Mouse (Mus musculus) kidney, postnatal 0 days (tissue): ENCODE measurements around the gene Tnf. TPM values are rescaled to one million over a fixed set of nuclear protein-coding genes. Genes with fewer than 3 reads are reported as not detected.
A peak's percentile ranks its signal among the peaks of the same experiment; 100 is the strongest.

Experiments
- ATAC-seq: fragments of 200-750 bp; cut with Nextera tagmentation; replicated peaks from 2 replicates; pipeline ENCODE4 v1.8.0; 2017; ENCODE audit warnings: low read depth, moderate number of reproducible peaks, moderate TSS enrichment, moderate library complexity; ENCODE audit not compliant: low FRiP score
- DNase-seq: peaks from one replicate; pipeline ENCODE4 v3.0.0-alpha.2; 2016; ENCODE audit warnings: low spot score
- H3K27ac ChIP-seq: fragments of 300-500 bp; sonication (generic); 2 replicates; pipeline ENCODE4 v1.5.1; 2014; ENCODE audit warnings: mild to moderate bottlenecking
- H3K27me3 ChIP-seq: fragments of 300-500 bp; sonication (generic); 2 replicates; pipeline ENCODE4 v1.6.1; 2014; ENCODE audit warnings: low read length, mixed read lengths; ENCODE audit not compliant: insufficient read depth
- H3K36me3 ChIP-seq: fragments of 300-500 bp; sonication (generic); 2 replicates; pipeline ENCODE4 v1.6.1; 2014; ENCODE audit warnings: low read length, mixed read lengths; ENCODE audit not compliant: insufficient read depth
- H3K4me1 ChIP-seq: fragments of 300-500 bp; sonication (generic); replicated peaks from 2 replicates; pipeline ENCODE4 v1.6.1; 2014; ENCODE audit warnings: antibody characterized with exemption, low read length, mixed read lengths; ENCODE audit not compliant: insufficient read depth
- H3K4me2 ChIP-seq: fragments of 300-500 bp; sonication (generic); 2 replicates; pipeline ENCODE4 v1.6.1; 2014; ENCODE audit warnings: mild to moderate bottlenecking, low read length, moderate library complexity, mixed read lengths
- H3K4me3 ChIP-seq: fragments of 300-500 bp; sonication (generic); replicated peaks from 2 replicates; pipeline ENCODE4 v1.5.1; 2014; ENCODE audit warnings: low read depth, low read length
- H3K9ac ChIP-seq: fragments of 300-500 bp; sonication (generic); 2 replicates; pipeline ENCODE4 v1.6.1; 2014; ENCODE audit warnings: low read depth, low read length
- H3K9me3 ChIP-seq: fragments of 300-500 bp; sonication (generic); replicated peaks from 2 replicates; pipeline ENCODE4 v1.6.1; 2016; ENCODE audit warnings: low read length, inconsistent platforms, mixed read lengths
- CTCF ChIP-seq: IDR thresholded peaks from 2 replicates; pipeline ENCODE4 v1.5.1; 2016; ENCODE audit warnings: antibody characterized with exemption, low read depth, mild to moderate bottlenecking, moderate library complexity
- WGBS: fragments of 180-500 bp; shearing (Covaris S2); extraction: QIAGEN DNeasy Blood & Tissue Kit; methylation state at CpG from one replicate; pipeline ENCODE4 v1.1.7; 2014; 5-methylcytosine and 5-hydroxymethylcytosine counted together
- polyA plus RNA-seq: library from polyadenylated mRNA; unstranded; fragments of >200 nt; fragmentation: Nextera tagmentation; extraction: Ambion mirVana; gene quantifications from 2 replicates; pipeline ENCODE4 v1.2.1, GENCODE M21; 2015

The Tnf gene
- polyA plus RNA-seq, 1 experiment from 2014 or later: 0.25 TPM

DNA sequence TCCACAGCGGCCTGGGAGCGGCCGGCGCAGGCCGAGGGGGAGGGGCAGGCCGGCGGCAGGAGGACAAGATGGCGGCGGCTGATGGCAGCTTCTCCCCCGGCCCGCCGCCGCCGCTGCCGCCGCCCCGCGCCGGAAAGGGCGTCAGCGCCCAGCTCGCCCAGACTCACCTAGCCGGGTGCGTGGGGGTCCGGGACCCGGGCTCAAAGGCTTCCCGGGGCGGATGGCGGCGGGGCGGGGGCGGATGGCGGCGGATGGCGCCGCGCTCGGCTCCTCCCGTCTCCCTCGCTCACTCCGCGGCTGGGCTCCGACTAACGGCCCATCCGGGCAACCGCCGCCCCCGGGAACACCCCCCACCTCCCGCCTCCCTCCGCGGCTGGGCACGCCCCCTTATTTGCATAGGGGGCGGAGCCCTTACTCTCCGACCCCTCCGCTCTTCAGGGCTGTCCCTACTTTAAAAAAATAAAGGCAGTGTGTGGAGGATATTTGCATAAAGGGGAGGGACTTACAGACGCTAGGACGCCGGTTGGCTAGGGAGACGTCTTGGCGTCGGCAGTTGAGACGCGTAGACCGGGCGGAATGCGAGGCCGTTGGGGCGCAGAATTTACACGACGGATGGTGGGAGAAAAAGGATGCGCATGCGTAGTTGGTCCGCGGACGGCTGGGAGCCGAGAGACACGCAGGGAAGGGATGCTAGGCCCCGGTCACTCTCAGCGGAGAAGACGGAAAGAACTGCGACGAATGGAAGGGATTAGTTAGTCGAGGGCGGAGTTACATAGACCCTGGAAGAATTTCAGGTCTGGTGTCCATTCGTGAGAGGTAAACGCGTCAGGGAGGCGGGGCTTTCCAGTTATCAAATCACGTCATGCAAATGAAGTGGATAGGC lies 37.0 kb downstream of the Tnf start, which contains the start of gene Prrc2a:
Prrc2a (minus strand) TSS at position 330 of the 883 bp plus-strand sequence.
- Histone ChIP-seq H3K36me3 (peaks cover 23% of the 10 kb centered on the region), H3K4me1 (peaks cover 23% of the 10 kb centered on the region; the same call in 1 of the 2 replicates), H3K9me3 (no peaks in the 10 kb centered on the region), H3K27me3 (no peaks in the 10 kb centered on the region), H3K27ac (peak within 1 kb of the TSS; percentile 98), H3K4me3 (peak within 1 kb of the TSS; percentile 100), H3K4me2 (peak within 1 kb of the TSS; percentile 82), H3K9ac (peak within 1 kb of the TSS; percentile 99)
- peak; percentile 100 for DNase-seq
- WGBS: under 1% methylated on average over 66 of the region's 89 CpGs
- peak; percentile 96 for ATAC-seq
- TF ChIP-seq CTCF: no peak

- WGBS: under 1% methylated on average over 15 of the region's 28 CpGs
- no peak for TF ChIP-seq CTCF
- peak; percentile 39 for DNase-seq
Measured at GRCm38 (mm10) chr17:35164218-35164567, 37.6 kb downstream of the Tnf start.

DNA sequence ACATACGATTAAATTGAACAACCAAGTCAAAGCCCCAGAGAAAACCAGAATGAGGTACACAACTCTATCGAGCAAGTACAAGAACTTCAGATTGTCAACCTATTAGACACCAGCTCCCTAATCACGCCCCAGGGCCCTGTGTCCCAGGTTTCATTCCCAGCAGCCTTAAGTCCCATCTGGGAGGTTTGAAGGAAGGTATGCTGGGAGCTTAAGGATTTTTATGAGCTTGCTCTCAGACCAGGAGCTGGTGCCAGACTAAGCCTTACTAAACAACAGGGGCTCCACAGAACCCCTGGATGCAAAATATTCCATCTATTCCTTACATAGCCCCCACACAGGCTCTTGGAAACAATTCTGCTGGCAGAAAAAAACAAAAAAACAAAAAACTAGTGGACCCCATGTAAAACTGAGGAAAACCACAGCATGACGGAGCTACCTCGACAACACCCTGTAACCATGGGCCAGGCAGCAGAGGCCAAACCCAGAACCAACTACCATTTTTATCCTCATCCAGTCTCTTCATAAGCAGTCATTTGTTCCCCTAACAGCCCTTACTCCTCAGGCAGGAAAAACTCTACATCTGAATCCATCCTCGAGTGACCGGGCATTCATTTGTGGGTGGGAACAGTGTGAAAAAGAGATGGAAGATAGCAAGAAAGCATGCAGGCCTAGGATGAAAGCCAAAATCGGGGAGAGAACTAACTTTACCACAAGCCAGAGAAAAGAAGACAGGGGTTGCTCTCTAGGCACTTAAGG lies 38.3 kb downstream of the Tnf start:
- Histone ChIP-seq H3K4me1 (peaks cover 23% of the 10 kb centered on the region; the same call in 1 of the 2 replicates), H3K27ac (peak overlapping the region; percentile 98), H3K4me3 (peak overlapping the region; percentile 100), H3K36me3 (peaks cover 36% of the 10 kb centered on the region), H3K4me2 (peak overlapping the region; percentile 82), H3K27me3 (no peaks in the 10 kb centered on the region), H3K9me3 (no peaks in the 10 kb centered on the region), H3K9ac (peak overlapping the region; percentile 99)
- no peak for ATAC-seq
- DNase-seq: peak; percentile 35
- 2% methylated on average over 8 of the region's 8 CpGs for WGBS
- TF ChIP-seq CTCF: no peak

More at GRCm38 (mm10) chr17:35164218-35164567, 37.6 kb downstream of the Tnf start:
- peak overlapping the region; percentile 82 for H3K4me2 ChIP-seq
- peaks cover 29% of the 10 kb centered on the region for H3K36me3 ChIP-seq
- peaks cover 23% of the 10 kb centered on the region; the same call in 1 of the 2 replicates for H3K4me1 ChIP-seq
- H3K27ac ChIP-seq: peak overlapping the region; percentile 98
- no peak for ATAC-seq
- H3K27me3 ChIP-seq: no peaks in the 10 kb centered on the region
- peak overlapping the region; percentile 99 for H3K9ac ChIP-seq
- peak overlapping the region; percentile 100 for H3K4me3 ChIP-seq
- no peaks in the 10 kb centered on the region for H3K9me3 ChIP-seq

DNA sequence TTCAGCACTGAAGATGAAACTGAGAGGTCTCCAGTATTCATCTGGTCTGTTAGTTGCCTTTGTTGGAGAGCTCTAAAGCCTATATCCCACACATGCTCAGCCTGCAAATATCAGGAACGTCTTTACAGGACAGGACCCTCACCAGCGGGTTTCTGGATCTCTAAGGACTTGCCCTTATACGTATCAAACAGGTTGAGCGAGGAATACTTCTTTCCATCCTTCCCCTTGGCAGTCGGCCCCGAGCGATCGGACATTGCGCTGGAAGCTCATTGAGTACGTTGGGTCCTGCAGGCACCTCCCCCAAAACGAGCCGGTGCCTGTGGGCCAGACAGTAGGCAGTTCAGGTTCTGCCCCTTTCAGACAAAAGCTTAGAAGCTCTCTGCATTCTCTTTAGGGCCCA lies 39.1 kb downstream of the Tnf start:
- ATAC-seq: no peak
- Histone ChIP-seq H3K4me3 (peak overlapping the region; percentile 100), H3K36me3 (peaks cover 44% of the 10 kb centered on the region), H3K9ac (peak overlapping the region; percentile 99), H3K27ac (no peak overlapping the region), H3K9me3 (no peaks in the 10 kb centered on the region), H3K4me1 (peaks cover 23% of the 10 kb centered on the region; the same call in 1 of the 2 replicates), H3K4me2 (peak overlapping the region; percentile 82), H3K27me3 (no peaks in the 10 kb centered on the region)
- WGBS: 11% methylated on average over 12 of the region's 12 CpGs
- TF ChIP-seq CTCF: no peak
- DNase-seq: no peak

DNA sequence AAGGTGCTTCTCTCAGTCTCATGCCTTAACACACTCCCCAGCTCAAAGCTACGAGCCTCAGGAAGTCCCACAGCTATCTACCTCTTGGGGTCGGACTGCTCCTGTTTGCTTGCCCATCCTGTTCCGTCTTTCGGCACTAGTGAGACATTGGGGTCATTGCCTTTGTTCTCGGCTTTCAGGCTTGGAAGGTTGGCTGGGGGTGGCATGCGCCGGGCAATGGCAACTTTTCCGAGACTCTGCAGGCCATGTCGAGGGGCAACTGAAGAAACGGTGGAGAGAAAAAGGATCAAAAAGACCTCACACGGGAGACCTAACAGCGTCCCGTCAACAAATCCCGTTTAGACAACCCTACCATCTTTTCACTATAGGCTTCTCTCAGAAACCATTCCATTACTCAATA lies 39.7 kb downstream of the Tnf start:
- H3K9me3 ChIP-seq: no peaks in the 10 kb centered on the region
- DNase-seq (no peak), ATAC-seq (no peak)
- no peak overlapping the region for H3K27ac ChIP-seq
- no peak for TF ChIP-seq CTCF
- peak overlapping the region; percentile 100; the same call in 1 of the 2 replicates for H3K4me3 ChIP-seq
- no peaks in the 10 kb centered on the region for H3K27me3 ChIP-seq
- H3K9ac ChIP-seq: peak overlapping the region; percentile 99; the same call in 1 of the 2 replicates
- peaks cover 23% of the 10 kb centered on the region; the same call in 1 of the 2 replicates for H3K4me1 ChIP-seq
- peak overlapping the region; percentile 82 for H3K4me2 ChIP-seq
- 35% methylated on average over 14 of the region's 14 CpGs for WGBS
- peaks cover 50% of the 10 kb centered on the region for H3K36me3 ChIP-seq

GRCm38 (mm10) chr17:35161421-35161820 lies 40.4 kb downstream of the Tnf start:
- ATAC-seq (no peak), DNase-seq (no peak)
- Histone ChIP-seq H3K27me3 (no peaks in the 10 kb centered on the region), H3K4me1 (peaks cover 23% of the 10 kb centered on the region; the same call in 1 of the 2 replicates), H3K27ac (no peak overlapping the region), H3K4me3 (no peak overlapping the region), H3K9ac (0 out of 2 replicates have a peak overlapping the region, but pooled peaks have one; percentile 18), H3K36me3 (peaks cover 57% of the 10 kb centered on the region), H3K4me2 (no peak overlapping the region), H3K9me3 (no peaks in the 10 kb centered on the region)
- 70% methylated on average over 11 of the region's 11 CpGs for whole genome bisulfite sequencing
- no peak for TF ChIP-seq CTCF
